Comparison of ENCODE assay signal across 8 mouse cellular contexts in the genomic region with DNA sequence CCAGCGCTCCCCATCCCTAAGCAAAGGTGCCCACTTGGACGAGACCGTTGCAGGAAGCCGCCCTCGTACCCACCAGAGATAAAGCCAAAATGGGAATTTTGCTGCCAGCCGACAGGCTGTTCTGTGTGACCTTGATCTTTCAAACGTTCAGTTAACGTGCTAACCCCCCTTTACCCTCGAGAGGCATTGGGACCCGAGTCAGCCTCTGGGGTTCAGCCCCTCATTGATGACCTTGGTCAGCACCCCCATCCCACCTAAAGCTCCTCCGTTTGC. TPM values are rescaled to one million over a fixed set of nuclear protein-coding genes. Genes with fewer than 3 reads are reported as not detected.
DNase-seq lines count a peak whose midpoint lies in the region; ATAC-seq and TF ChIP-seq lines count a peak whose summit lies in the region.

No protein-coding gene starts in this region.

- peaks cover 34 to 81% of the 10 kb centered on the region in 2 experiments for H3K4me1 ChIP-seq in CH12.LX (ENCODE audit: control insufficient read depth in 1 of 2, insufficient read depth in 2 of 2)
- peaks cover 32% of the 10 kb centered on the region for H3K4me1 ChIP-seq in forebrain, embryonic 15.5 days
- H3K4me1 ChIP-seq in liver, embryonic 14.5 days (replicated peaks; ENCODE audit: control insufficient read depth in 2 of 2, insufficient read depth in 2 of 2, low read length in 1 of 2), result peaks cover 19 to 24% of the 10 kb centered on the region in 2 experiments

- ATAC-seq in forebrain, embryonic 15.5 days (replicated peaks), result peak; percentile 9; the same call in 1 of the 2 replicates
- no peak for ATAC-seq in liver, embryonic 14.5 days (ENCODE audit: insufficient read depth)

- peak overlapping the region; percentile 56 for H3K9ac ChIP-seq in CH12.LX (ENCODE audit: insufficient read depth, low read depth)
- peak overlapping the region; percentile 54; the same call in 1 of the 2 replicates for H3K9ac ChIP-seq in forebrain, embryonic 15.5 days (replicated peaks)
- H3K9ac ChIP-seq in liver, embryonic 14.5 days (replicated peaks), result peak overlapping the region; percentile 66

- no peak for TF ChIP-seq POLR2A in CH12.LX (IDR thresholded peaks at IDR 0.05; ENCODE audit: low read depth, low read length)

- no peak for TF ChIP-seq RAD21 in CH12.LX (IDR thresholded peaks at IDR 0.05; ENCODE audit: low read depth, low read length)

- peak overlapping the region; percentile 76 for H3K27ac ChIP-seq in gastrocnemius, adult 2 months
- H3K27ac ChIP-seq in CH12.LX (ENCODE audit: insufficient read depth, low read depth), result no peak overlapping the region
- H3K27ac ChIP-seq in forebrain, embryonic 15.5 days (replicated peaks), result peak overlapping the region; percentile 42; the same call in 1 of the 2 replicates
- H3K27ac ChIP-seq in liver, embryonic 14.5 days, result no peak overlapping the region

- peaks cover 0 to 12% of the 10 kb centered on the region in 2 experiments for H3K36me3 ChIP-seq in CH12.LX (replicated peaks in 1 of 2; ENCODE audit: control insufficient read depth in 1 of 2, insufficient read depth in 1 of 2, low read length in 1 of 2)
- no peaks in the 10 kb centered on the region for H3K36me3 ChIP-seq in forebrain, embryonic 15.5 days
- H3K36me3 ChIP-seq in liver, embryonic 14.5 days (replicated peaks; ENCODE audit: control insufficient read depth, insufficient read depth, low read depth), result no peaks in the 10 kb centered on the region

- peak overlapping the region; percentile 71 for H3K4me3 ChIP-seq in gastrocnemius, adult 2 months
- peak overlapping the region; percentile 37 to 55 (median 46) for H3K4me3 ChIP-seq in CH12.LX (replicated peaks in 1 of 3; ENCODE audit: low read depth in 2 of 3, low read length in 2 of 3, poor library complexity in 1 of 3)
- peak overlapping the region; percentile 82 for H3K4me3 ChIP-seq in forebrain, embryonic 15.5 days
- peak overlapping the region; percentile 51 to 71 for H3K4me3 ChIP-seq in liver, embryonic 14.5 days (ENCODE audit: insufficient read depth in 1 of 2, low read depth in 2 of 2, low read length in 2 of 2)

- in situ Hi-C loops in CH12.LX (cut with MboI; ENCODE audit: low pct_ligation_motif_present, low pct_unique_long_range_greater_than_20kb, low sequenced_read_pairs), result loop anchor here (5.0 to 10.0 kb wide), 2 partner anchors 87 to 120 kb away; no protein-coding TSS in a partner anchor

- no peaks in the 10 kb centered on the region; the same call in 1 of the 2 replicates for H3K79me2 ChIP-seq in CH12.LX (replicated peaks; ENCODE audit: control insufficient read depth, extremely low read depth, insufficient read depth, poor library complexity, severe bottlenecking)

- TF ChIP-seq EP300 in CH12.LX (IDR thresholded peaks at IDR 0.05; ENCODE audit: low read length), result no peak
- no peak for TF ChIP-seq EP300 in liver, embryonic 14.5 days (IDR thresholded peaks at IDR 0.05; ENCODE audit: low read depth)

- dilution Hi-C loops in CH12.LX (cut with MboI; ENCODE audit: extremely low pct_ligation_motif_present, extremely low pct_unique_long_range_greater_than_20kb, low sequenced_read_pairs), result no loop called here

- WGBS in forebrain, embryonic 15.5 days, result 10% methylated on average over 11 of the region's 11 CpGs
- WGBS in liver, embryonic 14.5 days (ENCODE audit: insufficient replicate concordance), result 3% methylated on average over 11 of the region's 11 CpGs

- intact Hi-C loops in gastrocnemius, adult 2 months (cut with DNase I), result loop anchor here (2.0 kb wide), 1 partner anchor 24 kb away; no protein-coding TSS in a partner anchor
- intact Hi-C loops in gastrocnemius, postnatal 14 days (cut with DNase I; ENCODE audit: low total_unique reads), result loop anchor here (10.0 kb wide), 2 partner anchors 60 to 100 kb away; no protein-coding TSS in a partner anchor

- no peak for DNase-seq in gastrocnemius, adult 2 months
- DNase-seq in gastrocnemius, postnatal 14 days, result no peak
- no peak for DNase-seq in CH12.LX (ENCODE audit: extremely low read depth)
- no peak for DNase-seq in liver, embryonic 14.5 days (ENCODE audit: low read depth in 3 of 3, low spot score in 3 of 3)
- DNase-seq in frontal cortex, postnatal 14 days (ENCODE audit: low spot score in 2 of 2), result no peak
- no peak for DNase-seq in right cerebral cortex, postnatal 4 days
- DNase-seq in thymus, postnatal 25 days, result no peak

- peak overlapping the region; percentile 68 for H3K4me2 ChIP-seq in CH12.LX (ENCODE audit: insufficient read depth, low read depth, poor library complexity, severe bottlenecking)
- peak overlapping the region; percentile 85 for H3K4me2 ChIP-seq in forebrain, embryonic 15.5 days (replicated peaks)
- H3K4me2 ChIP-seq in liver, embryonic 14.5 days (ENCODE audit: low read depth), result peak overlapping the region; percentile 95

- H3K27me3 ChIP-seq in CH12.LX (replicated peaks), result no peaks in the 10 kb centered on the region
- no peaks in the 10 kb centered on the region for H3K27me3 ChIP-seq in forebrain, embryonic 15.5 days
- no peaks in the 10 kb centered on the region for H3K27me3 ChIP-seq in liver, embryonic 14.5 days (ENCODE audit: control insufficient read depth, insufficient read depth, low read length)

- no peak for TF ChIP-seq CTCF in gastrocnemius, adult 2 months (IDR thresholded peaks at IDR 0.05)
- TF ChIP-seq CTCF in CH12.LX (conservative IDR thresholded peaks at IDR 0.05 in 1 of 2, IDR thresholded peaks at IDR 0.05 in 1 of 2; ENCODE audit: low read depth in 2 of 2, low read length in 2 of 2), result no peak
- TF ChIP-seq CTCF in liver, embryonic 14.5 days (IDR thresholded peaks at IDR 0.05; ENCODE audit: low read depth), result no peak

- peaks cover 5% of the 10 kb centered on the region for H3K9me3 ChIP-seq in CH12.LX (replicated peaks; ENCODE audit: low read length)
- H3K9me3 ChIP-seq in forebrain, embryonic 15.5 days, result no peaks in the 10 kb centered on the region
- H3K9me3 ChIP-seq in liver, embryonic 14.5 days (ENCODE audit: control insufficient read depth, low read length), result no peaks in the 10 kb centered on the region

TF ChIP-seq in CH12.LX, 34 proteins besides CTCF, POLR2A, EP300 and RAD21:
- TF ChIP-seq MAFK (IDR thresholded peaks at IDR 0.05; ENCODE audit: insufficient replicate concordance, low read length) (no peak), HCFC1 (IDR thresholded peaks at IDR 0.05; ENCODE audit: low read depth, low read length) (no peak), GABPA (IDR thresholded peaks at IDR 0.05; ENCODE audit: insufficient replicate concordance, low read depth, low read length) (no peak), SMC3 (IDR thresholded peaks at IDR 0.05; ENCODE audit: low read depth, low read length) (no peak), KAT2A (IDR thresholded peaks at IDR 0.05; ENCODE audit: insufficient replicate concordance, low read length) (no peak), BHLHE40 (IDR thresholded peaks at IDR 0.05; ENCODE audit: low read depth, low read length) (no peak), MXI1 (IDR thresholded peaks at IDR 0.05; ENCODE audit: low read depth, low read length) (no peak), TBP (conservative IDR thresholded peaks at IDR 0.05; ENCODE audit: low read depth, low read length) (no peak), ELF1 (IDR thresholded peaks at IDR 0.05; ENCODE audit: low read depth, low read length) (no peak), UBTF (IDR thresholded peaks at IDR 0.05; ENCODE audit: low read depth, low read length) (no peak), JUND (conservative IDR thresholded peaks at IDR 0.05; ENCODE audit: low read depth, low read length) (no peak), NRF1 (IDR thresholded peaks at IDR 0.05; ENCODE audit: low read depth, low read length) (no peak)
TF ChIP-seq in CH12.LX: peak in this region for 0.

RNA-seq across cellular contexts. Expression of a gene that starts 0.7 kb away (rescaled TPM):
- total RNA-seq in gastrocnemius, adult 2 months (2021), result 1 to 10 TPM; 3.0 to 5.2 TPM
- 10 to 100 TPM in 1 of 2 experiments, 1 to 10 TPM in 1; 7.4 to 11.5 TPM for total RNA-seq in gastrocnemius, postnatal 14 days (2021)
- total RNA-seq in CH12.LX (2012; rRNA removed), result 11.6 and 18.5 TPM in 2 replicates
- 4.9 and 5.5 TPM in 2 replicates for total RNA-seq in CH12.LX (2014; rRNA removed)
- polyA plus RNA-seq in CH12.LX (2012; ENCODE audit: insufficient read length, low read depth), result 14.6 and 19.5 TPM in 2 replicates
- 38.8 and 43.9 TPM in 2 replicates for polyA plus RNA-seq in forebrain, embryonic 15.5 days (2015; fragmentation: Nextera tagmentation; extraction: Ambion mirVana)
- 10.0 and 11.2 TPM in 2 replicates for polyA plus RNA-seq in liver, embryonic 14.5 days (2012; rRNA removed)
- polyA plus RNA-seq in liver, embryonic 14.5 days (2014; fragmentation: Nextera tagmentation; extraction: Ambion mirVana), result 9.2 and 11.1 TPM in 2 replicates

Comparison
In these comparisons a context has a peak if more than half of its experiments do, and no peak if none do; other contexts are left out.
1. H3K27ac ChIP-seq: peak in gastrocnemius, adult 2 months (single experiment) and forebrain, embryonic 15.5 days (single experiment); none in CH12.LX (single experiment) and liver, embryonic 14.5 days (single experiment).
2. Peak in every context shown above with its lines, with median percentiles within 50 percentile points of each other: H3K4me3 ChIP-seq, H3K4me2 ChIP-seq and H3K9ac ChIP-seq.